Mouse (Mus musculus): ENCODE data around the gene Hnrnpr. TPM values are rescaled to one million over a fixed set of nuclear protein-coding genes. Genes with fewer than 3 reads are reported as not detected.

The Hnrnpr gene
- 10 to 100 TPM; 37.6 to 43.2 TPM for total RNA-seq (2021)

DNA sequence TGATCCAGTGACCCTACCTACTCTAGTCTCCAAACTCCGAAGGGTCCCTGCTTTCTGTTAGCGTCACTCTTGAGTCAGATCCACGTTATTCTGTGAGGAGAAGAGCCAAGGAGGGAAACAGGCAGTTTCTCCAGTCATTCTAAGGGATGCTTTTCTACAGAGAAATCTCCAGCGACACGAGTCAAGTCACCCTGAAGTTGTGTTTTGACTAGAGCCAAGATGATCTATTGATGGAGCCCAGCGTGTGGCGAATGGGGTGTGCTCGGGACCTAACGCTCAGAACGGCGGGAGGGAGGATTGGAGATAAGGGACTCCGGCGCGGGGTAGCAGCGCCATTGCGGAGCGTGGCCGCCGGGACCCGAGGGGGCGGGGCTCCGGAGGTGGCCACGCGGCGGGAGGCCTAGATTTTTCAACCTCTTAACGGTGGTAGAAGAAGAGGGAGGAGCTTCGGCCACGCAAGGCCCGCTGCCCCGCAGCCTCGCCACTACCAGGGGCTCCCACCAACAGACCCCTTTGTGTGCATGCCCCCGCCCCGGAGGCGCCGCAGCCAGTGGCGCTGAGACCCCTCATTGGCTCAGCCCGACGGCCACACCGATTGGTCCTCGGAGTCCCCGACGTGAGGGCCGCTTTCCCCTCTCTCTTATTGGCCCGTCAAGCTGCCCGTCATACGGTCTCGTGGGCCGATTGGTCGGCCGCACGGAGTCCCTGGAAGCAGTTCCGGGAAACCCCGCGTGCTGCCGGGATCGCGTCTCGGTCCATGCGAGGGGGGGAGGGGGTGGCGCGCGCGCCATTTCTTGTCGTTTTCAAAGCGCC, at the start of gene Hnrnpr:
TSS of gene Hnrnpr (plus strand) at position 714 of the 813 bp plus-strand sequence.
- intact Hi-C loops (cut with DNase I): loop anchor here (1.0 kb wide), 1 partner anchor 24 kb away; no protein-coding TSS in a partner anchor
- DNase-seq: peak; percentile 98 to 100

DNA sequence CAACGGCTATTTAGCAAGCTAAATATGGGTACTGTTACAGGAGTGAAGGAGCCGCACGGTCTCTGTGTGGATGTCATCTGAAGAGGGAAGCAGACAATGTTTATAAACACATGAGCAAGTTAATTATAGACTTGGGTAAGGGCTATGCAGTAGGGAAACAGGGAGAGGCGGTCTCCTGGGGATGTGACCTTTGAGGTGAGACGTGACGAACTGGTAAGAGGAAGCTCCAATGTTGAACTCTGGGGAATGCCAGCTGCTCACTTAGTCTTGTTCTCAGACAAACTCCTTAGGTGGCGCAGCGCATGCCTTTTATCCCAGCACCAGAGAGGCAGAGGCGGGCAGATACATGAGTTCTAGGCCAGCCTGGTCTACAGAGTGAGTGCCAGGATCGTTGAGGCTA, 48.8 kb upstream of the Hnrnpr start:
- intact Hi-C loops (cut with DNase I): loop anchor here (2.0 to 5.0 kb wide), 3 partner anchors 23 to 360 kb away; partner anchors contain the start of genes Lactbl1 and Zfp46
- peak in 1 of 2 experiments; percentile 24 for DNase-seq

DNA sequence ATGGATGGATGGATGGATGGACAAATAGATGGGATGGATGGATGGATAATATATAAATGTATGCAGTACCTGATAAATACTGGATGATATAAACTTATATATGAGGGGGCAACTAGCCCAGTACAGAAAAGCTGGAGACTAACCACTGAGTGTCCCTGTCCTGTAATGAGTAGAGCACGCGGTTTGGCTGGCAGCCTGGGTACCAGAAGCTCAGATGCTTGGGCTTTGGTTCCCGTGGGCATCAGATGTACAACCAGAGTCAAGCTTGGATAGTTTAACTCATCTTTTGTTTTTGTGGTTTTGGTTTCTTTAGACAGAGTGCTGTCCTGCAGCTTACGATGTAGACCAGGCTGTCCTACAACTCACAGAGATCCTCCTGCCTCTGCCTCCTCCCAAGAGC, 47.2 kb upstream of the Hnrnpr start:
- no peak for DNase-seq
- intact Hi-C loops (cut with DNase I): loop anchor here (5.0 kb wide), 2 partner anchors 34 to 359 kb away; partner anchors contain the start of gene Lactbl1

DNA sequence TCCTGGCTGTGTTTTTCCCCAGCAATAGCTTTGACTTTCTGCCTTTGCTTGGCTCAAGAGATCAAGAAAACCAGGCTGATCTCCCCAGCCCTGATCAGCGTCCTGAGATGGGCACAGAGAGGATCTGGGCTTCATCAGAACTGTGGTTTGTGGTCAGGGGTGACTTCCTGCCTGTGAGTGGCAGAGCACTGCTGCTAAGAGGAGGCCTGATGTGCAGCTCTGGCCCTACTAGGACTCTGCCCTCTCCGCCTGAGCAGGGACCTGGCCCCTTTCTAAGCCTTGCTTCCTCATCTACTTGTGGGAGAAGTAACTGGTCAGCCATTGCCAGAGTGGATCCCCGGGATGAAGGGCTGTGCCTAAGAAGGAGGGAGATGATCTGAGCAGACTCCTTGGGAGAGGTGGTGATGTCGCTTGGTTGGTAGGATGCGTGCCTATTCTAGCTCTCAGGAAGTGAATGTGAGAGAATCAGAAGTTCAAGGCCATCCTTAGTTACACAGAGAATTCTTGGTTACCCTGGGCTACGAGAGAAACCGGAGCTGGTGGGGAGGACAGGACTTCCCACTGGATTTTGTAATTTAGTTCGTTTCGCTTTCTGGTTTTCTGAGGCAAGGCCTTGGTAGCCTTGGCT, 43.9 kb upstream of the Hnrnpr start:
- intact Hi-C loops (cut with DNase I): no loop called here
- DNase-seq: no peak

DNA sequence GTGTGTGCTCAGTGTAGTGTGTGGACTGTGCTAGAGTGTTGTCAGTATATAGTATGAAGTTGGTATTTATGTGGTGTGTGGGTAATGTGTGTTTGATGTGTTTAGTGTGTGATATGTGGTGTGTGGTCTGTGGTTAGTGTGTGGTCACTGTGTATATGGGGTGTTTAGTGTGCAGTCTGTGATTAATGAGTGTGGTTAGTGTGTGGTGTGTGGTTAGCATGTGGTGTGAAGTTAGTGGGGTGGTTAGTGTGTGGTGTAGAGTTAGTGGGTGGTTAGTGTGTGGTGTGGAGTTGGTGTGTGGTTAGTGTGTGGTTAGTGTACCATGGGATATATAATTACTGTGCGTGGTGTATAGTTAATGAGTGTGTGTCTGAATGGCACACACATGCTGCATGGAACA, 41.8 kb upstream of the Hnrnpr start:
- no peak for DNase-seq
- intact Hi-C loops (cut with DNase I): no loop called here

DNA sequence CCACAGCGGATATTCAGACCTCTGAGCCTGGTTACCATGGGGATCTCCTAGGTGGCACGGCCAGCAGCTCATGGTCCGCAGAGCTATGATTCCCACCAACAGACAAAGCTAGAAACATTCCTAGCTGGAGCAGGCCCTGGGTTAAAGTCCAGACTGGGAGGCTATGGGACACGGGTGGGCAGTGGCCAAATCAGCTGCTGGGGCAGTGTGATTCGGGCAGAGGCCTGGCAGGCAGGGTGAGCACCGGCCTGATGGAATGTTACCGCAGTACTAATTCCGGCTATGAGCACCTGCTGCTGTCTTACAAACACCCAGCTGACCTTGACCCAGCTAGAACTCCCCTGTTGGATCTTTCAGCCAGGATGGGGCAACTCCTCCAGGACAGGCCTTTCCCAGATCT, 40.1 kb upstream of the Hnrnpr start:
- intact Hi-C loops (cut with DNase I): no loop called here
- no peak for DNase-seq

DNA sequence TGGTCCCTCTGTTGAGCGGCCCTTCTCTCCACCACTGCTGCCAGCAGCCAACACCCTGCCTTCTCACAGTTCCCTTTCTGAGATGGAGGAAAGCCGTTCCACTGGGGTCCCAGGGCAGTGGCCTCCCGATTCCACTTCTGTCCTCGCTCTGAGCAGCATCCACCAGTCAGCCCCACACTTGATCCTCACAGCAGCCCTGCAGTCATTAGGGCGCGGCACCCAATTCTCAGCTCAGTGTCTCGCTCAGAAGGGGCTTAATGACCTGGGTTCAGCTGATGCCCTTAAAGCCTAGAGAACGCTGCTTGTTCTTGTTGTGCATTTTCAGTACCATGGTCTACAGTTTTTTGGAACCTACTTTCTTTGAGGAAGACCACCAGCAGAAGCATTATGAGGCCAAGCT, 29.6 kb upstream of the Hnrnpr start:
- DNase-seq: no peak
- intact Hi-C loops (cut with DNase I): loop anchor here (5.0 kb wide), 1 partner anchor 139 kb away; the partner anchor contains the start of gene Id3

DNA sequence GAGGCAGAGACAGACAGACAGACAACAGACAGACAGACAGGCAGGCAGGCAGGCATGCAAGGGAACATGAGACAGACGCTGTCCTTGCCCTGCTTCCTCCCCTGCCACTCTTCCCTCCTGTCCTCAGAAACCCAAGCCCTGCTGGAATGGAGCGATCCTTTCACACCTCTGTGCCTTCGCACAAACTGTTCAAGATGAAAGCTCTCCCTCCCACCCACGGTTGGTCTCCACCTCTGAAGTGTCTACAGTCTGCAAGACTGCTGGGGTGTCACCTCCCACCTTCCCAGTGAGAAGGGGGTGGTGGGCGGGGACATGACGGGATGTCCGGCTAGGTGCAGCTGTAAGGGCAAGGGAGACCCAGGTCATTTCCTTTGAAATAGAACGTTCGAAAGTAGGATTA, 29.1 kb upstream of the Hnrnpr start:
- intact Hi-C loops (cut with DNase I): loop anchor here (5.0 kb wide), 1 partner anchor 139 kb away; the partner anchor contains the start of gene Id3
- no peak for DNase-seq

DNA sequence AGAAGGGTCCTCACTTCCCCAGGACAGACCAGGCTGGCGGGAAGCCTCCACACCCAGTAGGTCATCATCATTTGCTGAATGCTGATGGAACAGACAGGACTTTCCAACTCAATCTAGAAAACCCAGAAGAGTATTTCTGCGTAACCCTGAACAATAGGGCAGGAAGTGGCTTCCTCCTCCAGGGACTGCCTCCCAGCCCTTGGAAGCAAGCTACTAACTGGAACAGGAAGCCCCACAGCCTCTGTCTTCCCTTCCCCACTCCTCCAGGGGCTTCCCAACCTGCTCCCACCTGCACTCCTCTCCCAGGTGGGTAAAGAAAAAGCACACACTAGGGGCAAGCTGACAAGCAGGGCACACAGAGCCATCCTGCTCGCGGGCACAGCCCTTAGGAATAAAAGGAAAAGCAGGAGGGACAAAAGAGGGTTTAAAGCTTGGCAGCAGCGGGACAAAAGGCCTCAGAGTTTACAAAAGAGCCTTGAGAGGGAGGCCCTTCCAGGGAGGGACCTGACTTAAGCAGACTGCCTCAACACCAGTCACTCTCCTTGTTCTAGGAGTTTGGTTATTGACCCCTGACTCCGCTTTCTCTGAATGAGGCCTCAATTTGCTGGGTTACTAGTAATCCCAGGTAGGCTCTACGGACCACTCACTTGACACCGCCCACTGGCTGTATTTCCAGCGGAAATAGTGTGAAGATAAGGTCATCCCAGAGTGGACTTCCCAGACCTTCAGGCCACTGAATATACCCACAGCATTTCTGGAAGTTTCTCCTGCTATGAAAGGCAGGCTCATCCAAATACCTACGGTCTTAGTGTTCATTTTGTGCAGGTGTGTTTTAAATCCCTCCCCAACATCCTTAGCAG, 27.9 kb upstream of the Hnrnpr start:
- peak; percentile 35 to 55 for DNase-seq
- intact Hi-C loops (cut with DNase I): loop anchor here (5.0 kb wide), 1 partner anchor 141 kb away; the partner anchor contains the start of gene Id3

DNA sequence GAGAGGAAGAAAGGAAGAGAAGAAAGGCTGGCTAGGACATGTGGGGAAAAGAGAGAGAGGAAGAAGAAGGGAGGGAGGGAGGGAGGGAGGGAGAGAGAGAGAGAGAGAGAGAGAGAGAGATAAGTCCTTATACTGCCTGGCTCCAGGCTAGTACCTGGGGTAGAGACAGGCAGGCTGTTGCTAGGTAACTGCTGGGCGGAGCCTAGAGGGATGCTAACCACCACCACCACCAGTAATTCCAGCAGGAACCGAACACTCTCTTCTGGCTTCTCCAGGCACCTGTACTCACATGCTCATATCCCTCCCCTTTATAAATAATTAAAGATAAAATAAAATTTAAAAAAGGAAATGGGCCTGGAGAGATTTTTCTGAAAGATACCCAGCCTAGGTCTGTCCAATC, 27.0 kb upstream of the Hnrnpr start:
- DNase-seq: no peak
- intact Hi-C loops (cut with DNase I): loop anchor here (2.0 to 5.0 kb wide), 2 partner anchors 23 to 141 kb away; partner anchors contain the start of gene Id3

DNA sequence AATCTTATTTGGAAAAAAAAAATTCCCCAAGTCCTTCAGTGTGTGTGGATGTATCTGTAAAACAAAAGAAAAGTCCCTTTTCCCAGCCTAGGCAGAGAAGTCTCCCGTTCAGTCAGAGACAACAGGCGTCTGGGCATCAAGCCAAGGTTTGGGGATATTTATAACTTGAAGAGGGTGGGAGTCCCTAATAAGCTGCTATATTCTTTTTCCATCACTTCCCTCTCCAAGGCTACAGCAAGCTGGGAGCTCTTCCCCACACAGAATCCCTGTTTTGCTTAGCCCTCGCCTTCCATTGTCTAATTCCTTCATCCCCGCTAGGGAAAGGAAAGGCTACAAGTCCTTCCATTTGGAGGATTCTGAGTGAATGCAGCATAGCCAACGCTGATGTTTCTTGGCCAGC, 26.3 kb upstream of the Hnrnpr start, which contains the start of gene Zfp46:
TSS of gene Zfp46 (plus strand) at position 229 of the 400 bp plus-strand sequence.
- peak; percentile 84 to 86 for DNase-seq
- intact Hi-C loops (cut with DNase I): loop anchor here (2.0 to 5.0 kb wide), 2 partner anchors 24 to 142 kb away; partner anchors contain the start of gene Id3

DNA sequence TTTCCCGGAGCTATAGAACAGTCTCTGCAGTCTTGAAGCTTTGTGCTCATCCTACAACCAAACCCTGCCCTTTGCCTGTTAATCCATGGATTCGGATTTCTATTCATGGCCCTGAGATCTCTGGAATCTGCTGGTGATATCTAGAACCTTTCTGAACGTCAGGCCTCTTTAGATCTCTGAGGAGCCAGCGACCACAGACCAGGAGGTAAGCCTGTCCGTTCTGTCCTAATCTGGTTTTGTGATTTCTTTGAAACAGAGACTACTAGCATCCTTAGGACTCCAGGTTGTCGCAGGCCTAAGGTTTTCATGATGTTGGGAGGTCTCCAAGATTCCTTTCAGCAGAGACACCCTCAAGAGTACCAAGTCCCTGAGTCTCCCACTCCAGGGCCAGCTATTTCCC, 25.9 kb upstream of the Hnrnpr start:
- peak in 1 of 2 experiments; percentile 44 for DNase-seq
- intact Hi-C loops (cut with DNase I): loop anchor here (2.0 to 5.0 kb wide), 3 partner anchors 24 to 143 kb away; partner anchors contain the start of gene Id3

DNA sequence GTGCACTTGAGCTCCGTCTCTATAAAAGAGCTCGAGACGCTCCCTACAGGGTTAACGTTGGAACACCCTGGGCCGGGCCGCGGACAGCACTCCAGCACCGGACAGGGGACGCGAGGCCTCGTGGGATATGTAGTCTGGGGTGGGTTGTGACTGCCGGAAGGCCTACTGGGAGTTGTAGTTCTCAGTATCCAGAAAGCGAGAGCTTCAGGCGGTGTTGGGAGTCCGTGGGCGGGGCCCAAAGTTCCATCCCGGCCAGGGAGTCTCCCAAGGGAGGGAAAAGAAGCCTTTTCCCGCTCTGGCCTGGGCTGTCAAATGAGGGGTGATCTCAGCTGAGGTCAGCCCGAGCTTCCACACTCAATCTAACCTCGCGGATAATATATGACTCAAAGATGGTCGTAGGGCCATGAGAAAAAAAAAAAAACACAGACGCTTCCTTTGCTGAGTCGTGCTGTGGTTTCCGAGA, 25.4 kb upstream of the Hnrnpr start:
- DNase-seq: peak; percentile 90 to 91
- intact Hi-C loops (cut with DNase I): loop anchor here (2.0 to 5.0 kb wide), 2 partner anchors 25 to 37 kb away; no protein-coding TSS in a partner anchor

DNA sequence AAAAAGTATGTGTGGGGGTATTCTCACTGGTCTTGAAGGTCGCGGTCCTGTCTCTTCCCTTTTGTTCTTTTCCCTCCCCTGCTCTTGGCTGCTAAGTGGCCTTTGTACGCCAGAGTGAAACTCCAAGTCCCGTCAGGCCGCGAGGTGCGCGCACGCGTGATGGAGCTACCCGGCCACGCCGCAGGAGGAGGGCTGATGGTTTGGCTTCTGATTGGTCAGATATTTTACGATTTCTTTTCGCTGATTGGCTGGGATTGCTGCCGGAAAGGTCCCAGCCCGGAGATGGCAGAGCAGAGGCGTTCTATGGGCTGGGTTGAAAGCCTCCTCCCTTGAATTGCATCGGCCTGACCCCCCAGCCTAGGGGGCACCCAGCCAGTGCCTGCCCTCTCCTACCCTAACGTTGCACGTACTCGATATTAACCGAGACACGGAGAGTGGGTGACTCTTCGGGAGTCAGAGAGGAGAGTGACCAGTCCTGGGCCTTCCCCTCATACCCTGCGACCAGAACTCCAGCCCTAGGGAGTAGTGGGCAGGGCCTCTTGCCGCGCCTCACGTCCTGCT, 24.9 kb upstream of the Hnrnpr start:
- intact Hi-C loops (cut with DNase I): loop anchor here (1.0 to 5.0 kb wide), 3 partner anchors 24 to 36 kb away; partner anchors contain the start of gene Hnrnpr
- peak; percentile 92 for DNase-seq

DNA sequence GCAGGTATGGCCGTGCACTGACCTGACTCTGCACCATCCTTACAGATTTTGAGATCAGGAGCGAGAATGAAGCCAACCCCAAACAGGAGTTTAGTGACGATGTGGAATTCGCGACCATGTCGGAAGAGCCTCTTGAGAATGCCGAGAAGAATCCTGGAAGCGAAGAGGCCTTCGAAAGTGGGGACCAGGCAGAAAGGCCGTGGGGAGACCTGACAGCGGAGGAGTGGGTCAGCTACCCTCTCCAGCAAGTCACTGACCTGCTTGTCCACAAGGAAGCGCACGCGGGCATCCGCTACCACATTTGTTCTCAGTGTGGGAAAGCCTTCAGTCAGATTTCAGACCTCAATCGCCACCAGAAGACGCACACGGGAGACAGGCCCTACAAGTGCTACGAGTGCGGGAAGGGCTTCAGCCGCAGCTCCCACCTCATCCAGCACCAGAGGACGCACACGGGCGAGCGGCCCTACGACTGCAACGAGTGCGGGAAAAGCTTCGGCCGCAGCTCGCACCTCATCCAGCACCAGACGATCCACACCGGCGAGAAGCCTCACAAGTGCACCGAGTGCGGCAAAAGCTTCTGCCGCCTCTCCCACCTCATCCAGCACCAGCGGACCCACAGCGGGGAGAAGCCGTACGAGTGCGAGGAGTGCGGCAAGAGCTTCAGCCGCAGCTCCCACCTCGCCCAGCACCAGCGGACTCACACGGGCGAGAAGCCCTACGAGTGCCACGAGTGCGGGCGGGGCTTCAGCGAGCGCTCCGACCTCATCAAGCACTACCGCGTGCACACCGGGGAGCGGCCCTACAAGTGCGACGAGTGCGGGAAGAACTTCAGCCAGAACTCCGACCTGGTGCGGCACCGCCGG, 20.6 kb upstream of the Hnrnpr start:
- no peak for DNase-seq
- intact Hi-C loops (cut with DNase I): loop anchor here (5.0 kb wide), 1 partner anchor 32 kb away; no protein-coding TSS in a partner anchor

DNA sequence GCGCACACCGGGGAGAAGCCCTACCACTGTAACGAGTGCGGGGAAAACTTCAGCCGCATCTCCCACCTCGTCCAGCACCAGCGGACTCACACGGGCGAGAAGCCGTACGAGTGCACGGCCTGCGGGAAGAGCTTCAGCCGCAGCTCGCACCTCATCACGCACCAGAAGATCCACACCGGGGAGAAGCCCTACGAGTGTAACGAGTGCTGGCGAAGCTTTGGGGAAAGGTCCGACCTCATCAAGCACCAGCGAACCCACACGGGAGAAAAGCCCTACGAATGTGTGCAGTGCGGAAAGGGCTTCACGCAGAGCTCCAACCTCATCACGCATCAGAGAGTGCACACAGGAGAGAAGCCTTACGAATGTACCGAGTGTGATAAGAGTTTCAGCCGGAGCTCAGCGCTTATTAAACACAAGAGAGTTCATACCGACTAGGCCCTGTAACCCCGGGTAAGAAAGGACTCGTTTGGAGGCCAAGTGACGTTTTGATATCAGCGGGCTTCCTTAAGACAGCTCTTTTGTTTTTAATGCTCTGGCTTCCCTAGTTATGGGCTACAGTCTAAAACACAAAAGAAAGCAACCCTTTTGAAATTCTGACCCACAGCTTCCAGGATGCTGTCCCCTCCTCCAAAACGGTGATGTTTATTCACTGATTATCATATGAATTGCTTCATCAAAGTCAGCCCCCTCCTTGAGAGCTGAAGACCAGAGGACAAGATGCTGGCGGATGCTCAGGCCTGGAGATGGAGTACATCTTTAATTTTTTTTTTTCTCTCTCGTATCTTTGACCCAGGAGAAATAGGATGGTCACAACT, 19.8 kb upstream of the Hnrnpr start:
- intact Hi-C loops (cut with DNase I): no loop called here
- no peak for DNase-seq

DNA sequence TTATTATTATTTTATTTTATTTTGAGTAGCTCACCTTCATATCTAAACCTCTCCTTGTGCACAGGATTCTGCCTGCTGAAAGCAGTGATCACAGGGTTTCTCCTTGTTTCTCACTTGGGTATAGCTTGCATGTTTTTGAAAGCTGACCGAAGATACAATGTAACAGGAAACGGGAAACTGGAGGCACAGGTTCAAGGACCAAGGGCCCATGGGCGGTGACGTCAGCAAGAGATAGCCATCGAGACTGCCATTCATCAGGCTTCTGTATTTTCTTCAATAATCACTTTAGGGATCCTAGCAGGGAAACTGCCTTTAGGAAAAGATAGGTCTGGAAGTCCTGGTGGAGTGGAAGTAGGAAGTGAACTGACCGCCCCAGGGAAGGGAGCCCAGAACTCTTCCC, 19.1 kb upstream of the Hnrnpr start:
- no peak for DNase-seq

DNA sequence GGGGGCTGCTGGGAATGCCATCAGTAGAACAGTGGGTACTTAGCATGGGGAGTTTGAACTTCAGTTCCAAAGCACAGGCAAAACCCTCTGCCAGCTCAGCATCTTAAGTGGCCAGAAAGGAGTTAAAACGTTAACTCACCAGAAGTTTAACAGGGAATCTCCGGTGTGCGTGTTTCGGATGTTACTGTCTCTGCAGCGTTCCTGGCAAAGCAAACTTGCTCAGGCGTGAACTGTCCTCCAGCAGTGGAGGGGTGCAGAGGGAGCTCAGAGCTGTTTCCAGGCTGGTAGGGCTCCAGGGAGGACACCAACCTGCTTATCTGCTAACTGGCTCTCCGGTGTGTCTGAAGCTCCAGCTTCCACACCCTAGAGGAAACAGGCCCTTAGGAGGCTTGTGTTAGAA, 14.8 kb upstream of the Hnrnpr start:
- no peak for DNase-seq
- intact Hi-C loops (cut with DNase I): loop anchor here (5.0 kb wide), 1 partner anchor 34 kb away; no protein-coding TSS in a partner anchor

More for the DNA sequence above, 19.1 kb upstream of the Hnrnpr start:
- intact Hi-C loops (cut with DNase I): no loop called here

Measured in heart, postnatal 36 days (tissue).